Mouse (Mus musculus) myocyte (in vitro differentiated cells): ENCODE measurements at regions not wholly inside any gene's neighbourhood (a gene's known extent, or its start where the extent isn't known, plus 50 kb on each side); places are given as distances from the start of the nearest gene placed in this dataset.

Experiments used
- CEBPB ChIP-seq: IDR thresholded peaks from 2 replicates; pipeline ENCODE4 v1.6.1; 2011; ENCODE audit warnings: mild to moderate bottlenecking, moderate library complexity; ENCODE audit not compliant: poor library complexity, insufficient read depth, severe bottlenecking
- POLR2A ChIP-seq: IDR thresholded peaks from one replicate; pipeline ENCODE4 v1.6.1; 2011; ENCODE audit warnings: low read depth, mild to moderate bottlenecking, control low read depth, moderate library complexity; ENCODE audit not compliant: insufficient read length

GRCm38 (mm10) chr8:26852921-26853320 lies 124.2 kb upstream of the Zfp703 start:
- TF ChIP-seq POLR2A, result no peak
- TF ChIP-seq CEBPB, result no peak
